Mouse (Mus musculus) left cerebral cortex, postnatal 10 days (tissue): ENCODE data around the gene AA467197. TPM values are rescaled to one million over a fixed set of nuclear protein-coding genes. Genes with fewer than 3 reads are reported as not detected.

Source experiments
- DNase-seq, 2 experiments: peaks; one replicate each; pipeline ENCODE4 v3.0.0; 2021 to 2022; ENCODE audit warnings: low spot score in 2 of 2, mixed read lengths in 1 of 2; ENCODE audit errors: extremely low spot score in 1 of 2
- intact Hi-C: fragments of 180-260 bp; cut with DNase I; formaldehyde crosslinking; loops from one replicate; pipeline ENCODE4 v1.15.1; 2025
- total RNA-seq, 2 experiments: library from RNA; stranded (reverse); gene quantifications; 2 replicates each; pipeline ENCODE4 v1.2.3; 2021

AA467197 gene
- total RNA-seq, 2 experiments from 2014 or later: 0.99 TPM; not detected in 1

DNA sequence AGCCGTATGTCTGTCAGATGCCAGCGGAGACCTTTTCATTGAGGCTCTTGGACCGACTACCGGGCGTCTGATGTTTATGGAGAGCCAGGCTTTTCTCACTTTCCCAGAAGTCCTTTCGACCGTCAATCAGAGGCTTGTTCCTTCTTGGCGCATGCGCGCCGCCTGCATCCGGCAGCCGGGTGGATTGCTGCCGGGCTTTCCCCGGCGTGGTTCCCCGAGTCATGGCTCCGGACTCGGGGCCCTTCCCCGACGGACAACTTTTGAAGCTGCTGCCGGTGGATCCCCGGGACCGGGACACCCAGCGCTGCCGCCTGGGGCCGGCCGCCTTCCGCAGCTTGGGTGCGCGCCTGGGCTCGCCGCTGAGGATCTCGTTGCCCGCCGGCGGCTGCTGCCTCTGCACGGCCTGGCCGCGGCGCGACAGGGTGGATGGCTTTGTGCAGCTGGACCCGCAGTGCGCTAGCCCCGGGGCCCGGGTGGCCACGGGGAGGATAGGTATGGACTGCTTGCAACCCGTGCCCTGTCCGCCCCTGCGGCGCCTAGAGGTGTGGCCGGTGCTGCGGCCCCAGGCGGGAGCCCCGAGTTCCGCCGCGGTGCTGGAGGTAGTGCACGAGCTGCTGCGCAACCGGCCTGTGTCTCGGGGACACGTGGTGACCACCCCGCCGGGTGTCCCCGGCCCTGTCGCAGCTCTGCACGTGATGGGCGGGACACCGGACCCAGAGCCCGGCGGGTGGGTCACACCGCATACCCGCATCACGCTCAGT lies 6.1 kb upstream of the AA467197 start:
- peak; percentile 87 to 93 for DNase-seq
- intact Hi-C loops: loop anchor here (10.0 kb wide), 1 partner anchor 124 kb away; no protein-coding TSS in a partner anchor

- intact Hi-C loops: loop anchor here (10.0 kb wide), 1 partner anchor 123 kb away; no protein-coding TSS in a partner anchor
- peak in 1 of 2 experiments; percentile 62 for DNase-seq
Measured at GRCm38 (mm10) chr2:122631226-122631801, 5.5 kb upstream of the AA467197 start.

DNA sequence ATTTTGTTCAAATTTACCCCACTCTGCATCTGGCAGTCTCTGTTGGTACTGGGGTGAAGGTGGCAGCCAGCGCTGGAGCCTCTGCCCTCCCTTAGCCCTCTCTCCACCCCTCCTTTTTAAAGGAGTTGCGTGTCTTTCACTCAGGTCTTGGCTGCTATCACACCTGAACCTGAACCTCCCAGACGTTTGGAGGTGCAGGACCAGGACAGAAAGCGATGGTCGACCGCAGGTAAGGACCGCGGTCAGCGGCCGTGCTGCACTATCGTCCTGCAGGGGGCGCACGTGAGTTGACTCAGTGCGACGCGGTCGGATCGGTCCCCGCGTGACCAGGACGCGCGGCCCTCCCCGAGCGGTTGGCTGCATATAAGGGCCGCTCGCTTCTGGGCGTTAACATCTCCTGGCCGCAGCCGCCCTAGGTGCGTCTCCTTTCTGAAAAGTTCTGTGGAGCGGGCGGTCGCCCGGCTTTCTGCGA lies 776 bp downstream of the AA467197 start:
- peak in 1 of 2 experiments; percentile 82 for DNase-seq
- intact Hi-C loops: loop anchor here (10.0 kb wide), 1 partner anchor 117 kb away; no protein-coding TSS in a partner anchor

- no peak for DNase-seq
- intact Hi-C loops: loop anchor here (10.0 kb wide), 1 partner anchor 117 kb away; no protein-coding TSS in a partner anchor
Measured at GRCm38 (mm10) chr2:122638029-122638428, 1.2 kb downstream of the AA467197 start.

DNA sequence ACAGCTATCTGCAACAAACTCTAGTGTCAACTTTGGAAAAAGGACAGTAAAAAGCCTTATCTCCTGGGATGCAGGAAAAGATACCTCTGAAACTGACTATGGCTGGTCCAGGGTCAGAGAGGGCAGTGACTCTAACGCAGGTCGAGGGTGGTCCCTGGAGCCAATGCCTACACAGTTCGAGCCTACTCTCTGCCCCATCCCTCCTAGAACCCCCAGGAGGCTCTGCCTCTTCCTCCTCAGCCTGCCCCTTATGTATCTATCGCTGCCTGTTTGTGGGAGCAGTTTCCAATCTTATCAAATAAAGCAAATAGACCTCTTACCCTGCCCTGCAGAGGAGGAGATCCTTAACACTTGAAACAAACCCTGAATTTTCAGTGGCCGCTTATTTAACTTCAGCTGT lies 1.9 kb downstream of the AA467197 start:
- no peak for DNase-seq
- intact Hi-C loops: loop anchor here (10.0 kb wide), 1 partner anchor 116 kb away; no protein-coding TSS in a partner anchor

GRCm38 (mm10) chr2:122652096-122653084 lies 15.6 kb downstream of the AA467197 start:
- intact Hi-C loops: no loop called here

DNA sequence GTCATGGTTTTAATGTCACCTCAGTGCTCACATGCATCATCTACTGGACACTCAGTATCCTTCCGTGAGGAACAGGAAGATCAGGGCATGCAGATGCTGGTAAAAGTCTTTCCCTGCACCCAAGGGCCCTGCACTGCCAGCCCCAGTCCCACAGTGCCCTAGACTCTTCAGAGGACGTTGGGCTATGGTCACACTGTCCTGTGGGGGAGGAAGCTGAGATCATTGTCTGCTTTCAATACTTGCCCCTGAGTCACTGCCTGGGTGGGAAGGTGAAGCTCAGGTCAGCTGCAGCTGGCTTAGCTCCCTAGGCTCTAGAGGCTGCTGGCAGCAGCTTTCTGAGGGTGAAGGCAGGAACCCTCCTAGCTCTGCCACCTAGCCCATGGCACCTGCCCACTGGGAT lies 19.3 kb downstream of the AA467197 start:
- no peak for DNase-seq
- intact Hi-C loops: no loop called here

More at GRCm38 (mm10) chr2:122652096-122653084, 15.6 kb downstream of the AA467197 start:
- DNase-seq: peak in 1 of 2 experiments; percentile 38

- intact Hi-C loops: no loop called here
- DNase-seq: no peak
Measured at GRCm38 (mm10) chr2:122656767-122657166, 20.0 kb downstream of the AA467197 start.

DNA sequence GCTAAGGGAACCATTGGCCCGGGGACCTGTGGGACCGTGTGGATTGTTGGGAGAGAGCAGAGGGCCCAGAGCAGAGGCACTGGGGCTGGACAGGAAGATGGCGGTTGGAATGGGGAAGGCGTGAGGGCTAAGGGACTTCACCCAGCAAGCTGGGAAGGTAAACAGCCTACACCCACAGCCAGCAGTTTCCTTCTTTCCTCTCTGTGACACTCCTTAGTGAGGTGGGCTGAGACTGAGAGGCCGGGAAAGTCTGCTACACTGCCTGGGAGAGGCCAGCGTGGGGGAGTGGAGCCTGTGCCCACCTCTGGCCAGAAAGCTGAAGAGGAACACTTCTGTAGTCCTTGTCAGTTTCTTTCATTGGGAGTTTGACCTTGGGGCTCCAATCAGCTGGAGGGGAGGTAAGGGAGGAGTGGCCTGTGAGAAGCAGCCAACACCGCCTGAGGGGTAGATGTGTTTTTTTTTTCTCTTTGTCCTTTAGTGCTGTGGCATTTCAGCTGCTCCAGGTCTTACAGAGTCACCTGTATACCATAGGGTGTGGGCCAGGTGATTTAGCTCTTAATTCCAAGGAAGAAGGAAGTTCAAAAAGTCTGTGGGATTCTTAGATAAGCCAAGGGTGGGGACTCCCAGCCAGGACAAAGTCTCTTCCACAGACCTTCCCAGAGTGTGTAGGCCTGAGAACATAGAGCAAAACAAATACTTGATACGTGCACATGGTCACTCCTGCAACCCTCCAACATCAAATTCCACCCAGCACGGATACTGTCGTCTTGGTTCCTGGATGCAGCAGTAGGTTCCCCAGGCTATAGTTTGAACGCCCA lies 21.1 kb downstream of the AA467197 start:
- intact Hi-C loops: no loop called here

DNA sequence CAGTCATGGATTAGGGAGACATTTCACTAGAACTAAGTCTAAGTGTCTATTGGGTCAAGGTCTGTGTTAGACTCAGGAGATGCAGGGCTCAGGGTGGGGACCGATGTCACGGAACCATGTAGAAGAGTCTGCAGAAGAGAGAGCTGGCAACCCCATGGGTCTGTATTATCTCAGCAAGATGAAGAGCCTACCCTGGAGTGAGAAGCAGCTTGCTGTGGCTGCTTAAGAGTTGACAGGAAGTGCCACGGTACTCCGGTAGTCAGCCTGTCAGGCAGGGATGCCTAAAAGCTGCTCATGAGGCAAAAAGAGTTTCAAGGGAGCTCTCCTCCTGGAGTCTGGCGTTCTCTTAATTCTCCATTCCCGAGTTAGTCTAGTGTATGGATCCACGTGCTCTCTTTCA lies 23.0 kb downstream of the AA467197 start:
- intact Hi-C loops: no loop called here
- DNase-seq: no peak

More for the DNA sequence above, 21.1 kb downstream of the AA467197 start:
- DNase-seq: no peak

GRCm38 (mm10) chr2:122665253-122665972 lies 28.6 kb downstream of the AA467197 start:
- intact Hi-C loops: no loop called here
- DNase-seq: no peak

DNA sequence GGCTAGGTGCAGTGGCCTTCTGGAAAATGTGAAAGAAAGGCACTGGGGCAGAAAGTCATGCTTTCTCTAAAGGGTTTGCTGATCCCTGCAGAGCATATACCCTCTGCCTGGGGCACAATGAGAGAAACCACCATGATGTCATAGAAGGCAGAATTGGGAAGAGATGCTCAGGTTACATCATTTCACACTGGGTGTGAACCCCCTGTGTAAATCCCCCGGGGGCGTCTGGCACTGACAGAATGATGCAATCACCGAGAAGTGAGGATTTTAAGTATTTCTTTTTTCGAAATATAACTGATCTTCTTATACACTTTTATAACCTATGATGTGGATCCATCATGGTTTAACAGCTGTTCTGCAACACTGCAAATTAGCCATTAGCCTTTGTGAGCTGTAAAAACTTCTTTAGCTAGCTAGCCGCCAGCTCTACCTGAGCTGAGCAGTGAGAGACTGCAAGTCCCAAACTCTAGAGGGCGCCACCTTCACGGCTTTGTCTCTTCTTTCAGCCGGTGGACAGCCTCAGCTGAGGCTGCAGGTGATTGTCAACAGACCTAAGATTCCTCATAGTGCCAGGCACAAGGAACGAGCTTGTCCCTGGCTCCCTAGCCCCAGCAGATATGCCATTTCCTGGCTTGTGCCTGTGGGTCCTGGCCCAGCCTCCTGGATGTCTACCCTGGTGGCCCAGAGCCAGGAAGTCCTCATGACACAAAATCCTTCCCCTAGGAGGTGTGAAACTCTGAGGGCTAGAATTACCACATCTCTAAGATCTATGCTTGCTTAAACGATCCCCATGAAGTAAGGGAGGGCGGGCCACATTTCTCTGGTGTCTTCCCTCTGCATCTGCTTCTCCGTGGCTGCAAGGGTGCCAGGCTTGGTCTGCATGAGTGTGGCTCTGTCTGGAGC lies 29.4 kb downstream of the AA467197 start:
- intact Hi-C loops: no loop called here
- peak in 1 of 2 experiments; percentile 31 for DNase-seq

DNA sequence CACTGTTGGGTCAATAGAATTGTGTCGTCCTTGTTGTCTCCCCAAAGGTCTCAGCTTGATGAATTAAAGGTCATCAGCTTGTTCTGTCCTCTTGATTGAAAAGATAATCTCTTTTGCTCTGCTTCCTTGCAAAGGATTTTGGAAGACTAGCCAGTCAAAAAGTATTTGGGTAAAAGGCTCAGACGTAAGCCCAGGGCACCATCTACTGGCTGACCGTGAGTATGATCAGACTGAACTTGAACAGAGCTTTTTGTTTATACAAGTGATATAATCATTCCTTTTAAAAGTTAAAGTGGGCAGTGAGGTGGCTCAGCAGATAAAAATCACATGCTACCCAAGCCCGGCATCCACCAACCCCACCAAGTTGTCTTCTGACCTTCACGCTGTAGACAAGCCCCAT lies 31.1 kb downstream of the AA467197 start:
- intact Hi-C loops: no loop called here
- peak; percentile 21 to 44 for DNase-seq

- intact Hi-C loops: no loop called here
- no peak for DNase-seq
Measured at GRCm38 (mm10) chr2:122671714-122672113, 34.9 kb downstream of the AA467197 start.

- intact Hi-C loops: no loop called here
- DNase-seq: no peak
Measured at GRCm38 (mm10) chr2:122672841-122673240, 36.1 kb downstream of the AA467197 start.

DNA sequence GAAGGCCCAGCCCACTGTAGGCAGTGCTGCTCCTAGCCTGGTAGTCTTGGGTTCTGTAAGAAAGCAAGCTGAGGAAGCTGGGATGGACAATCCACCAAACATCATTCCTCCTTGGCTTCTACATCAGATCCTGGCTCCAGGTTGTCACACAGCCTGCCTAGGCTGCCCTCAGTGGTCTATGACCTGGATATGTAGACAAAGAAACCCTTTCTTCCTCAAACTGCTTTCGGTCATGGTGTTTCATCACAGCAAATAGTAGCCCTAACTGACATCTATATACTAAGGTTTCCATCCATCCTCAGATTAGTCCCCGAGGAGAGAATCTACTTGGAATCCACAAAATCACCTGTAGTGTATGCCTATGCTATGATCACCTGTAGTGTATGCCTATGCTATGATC lies 38.3 kb downstream of the AA467197 start:
- intact Hi-C loops: no loop called here
- no peak for DNase-seq
